Mouse (Mus musculus) stomach, embryonic 16.5 days (tissue): ENCODE measurements around the gene Rgs7bp. TPM values are rescaled to one million over a fixed set of nuclear protein-coding genes. Genes with fewer than 3 reads are reported as not detected.

Experiments used
- polyA plus RNA-seq: library from polyadenylated mRNA; unstranded; fragments of >200 nt; fragmentation: Nextera tagmentation; extraction: Ambion mirVana; gene quantifications from 2 replicates; pipeline ENCODE4 v1.2.1, GENCODE M21; 2015

The Rgs7bp gene
- polyA plus RNA-seq, 1 experiment from 2014 or later: 1.9 TPM

Other genes with a start within 250 kb of the Rgs7bp start
- 23.2 and 24.0 TPM in 2 replicates for gene Cwc27, start 237.8 kb downstream of the Rgs7bp start, polyA plus RNA-seq
- 0.17 and 0.43 TPM in 2 replicates for gene Shisal2b, start 191.0 kb downstream of the Rgs7bp start, polyA plus RNA-seq
- not detected in 2 replicates for gene 4933425L06Rik, start 27.2 kb upstream of the Rgs7bp start, polyA plus RNA-seq
- gene Rnf180, start 239.9 kb upstream of the Rgs7bp start, polyA plus RNA-seq: 2.8 and 3.7 TPM in 2 replicates